Mouse (Mus musculus) embryonic facial prominence, embryonic 15.5 days (tissue): ENCODE data around the gene Slc17a9. TPM values are rescaled to one million over a fixed set of nuclear protein-coding genes. Genes with fewer than 3 reads are reported as not detected.

Source experiments
- ATAC-seq: fragments of 200-750 bp; cut with Nextera tagmentation; 2 replicates; pipeline ENCODE4 v1.8.0; 2017; ENCODE audit warnings: low read depth, moderate TSS enrichment; ENCODE audit not compliant: insufficient number of reproducible peaks, low FRiP score, low TSS enrichment
- H3K27ac ChIP-seq: fragments of 300-500 bp; sonication (generic); replicated peaks from 2 replicates; pipeline ENCODE4 v1.5.1; 2015; ENCODE audit warnings: mild to moderate bottlenecking, inconsistent platforms
- H3K27me3 ChIP-seq: fragments of 300-500 bp; sonication (generic); 2 replicates; pipeline ENCODE4 v1.6.1; 2015; ENCODE audit warnings: inconsistent platforms
- H3K36me3 ChIP-seq: fragments of 300-500 bp; sonication (generic); 2 replicates; pipeline ENCODE4 v1.6.1; 2015; ENCODE audit warnings: mild to moderate bottlenecking, inconsistent platforms
- H3K4me1 ChIP-seq: fragments of 300-500 bp; sonication (generic); 2 replicates; pipeline ENCODE4 v1.6.1; 2015; ENCODE audit warnings: inconsistent platforms
- H3K4me2 ChIP-seq: fragments of 300-500 bp; sonication (generic); replicated peaks from 2 replicates; pipeline ENCODE4 v1.6.1; 2015; ENCODE audit warnings: mild to moderate bottlenecking, inconsistent platforms
- H3K4me3 ChIP-seq: fragments of 300-500 bp; sonication (generic); replicated peaks from 2 replicates; pipeline ENCODE4 v1.5.1; 2015; ENCODE audit warnings: mild to moderate bottlenecking, inconsistent platforms
- H3K9ac ChIP-seq: fragments of 300-500 bp; sonication (generic); 2 replicates; pipeline ENCODE4 v1.6.1; 2015; ENCODE audit warnings: inconsistent platforms
- H3K9me3 ChIP-seq: fragments of 300-500 bp; sonication (generic); replicated peaks from 2 replicates; pipeline ENCODE4 v1.6.1; 2016; ENCODE audit warnings: inconsistent platforms
- WGBS: fragments of 180-500 bp; shearing (Covaris S2); methylation state at CpG from one replicate; pipeline ENCODE4 v1.1.7; 2015; 5-methylcytosine and 5-hydroxymethylcytosine counted together
- polyA plus RNA-seq: library from polyadenylated mRNA; unstranded; fragments of >200 nt; fragmentation: Nextera tagmentation; extraction: Ambion mirVana; gene quantifications from 2 replicates; pipeline ENCODE4 v1.2.1, GENCODE M21; 2015

Gene Slc17a9
- polyA plus RNA-seq = 3.3 and 3.7 TPM in 2 replicates

DNA sequence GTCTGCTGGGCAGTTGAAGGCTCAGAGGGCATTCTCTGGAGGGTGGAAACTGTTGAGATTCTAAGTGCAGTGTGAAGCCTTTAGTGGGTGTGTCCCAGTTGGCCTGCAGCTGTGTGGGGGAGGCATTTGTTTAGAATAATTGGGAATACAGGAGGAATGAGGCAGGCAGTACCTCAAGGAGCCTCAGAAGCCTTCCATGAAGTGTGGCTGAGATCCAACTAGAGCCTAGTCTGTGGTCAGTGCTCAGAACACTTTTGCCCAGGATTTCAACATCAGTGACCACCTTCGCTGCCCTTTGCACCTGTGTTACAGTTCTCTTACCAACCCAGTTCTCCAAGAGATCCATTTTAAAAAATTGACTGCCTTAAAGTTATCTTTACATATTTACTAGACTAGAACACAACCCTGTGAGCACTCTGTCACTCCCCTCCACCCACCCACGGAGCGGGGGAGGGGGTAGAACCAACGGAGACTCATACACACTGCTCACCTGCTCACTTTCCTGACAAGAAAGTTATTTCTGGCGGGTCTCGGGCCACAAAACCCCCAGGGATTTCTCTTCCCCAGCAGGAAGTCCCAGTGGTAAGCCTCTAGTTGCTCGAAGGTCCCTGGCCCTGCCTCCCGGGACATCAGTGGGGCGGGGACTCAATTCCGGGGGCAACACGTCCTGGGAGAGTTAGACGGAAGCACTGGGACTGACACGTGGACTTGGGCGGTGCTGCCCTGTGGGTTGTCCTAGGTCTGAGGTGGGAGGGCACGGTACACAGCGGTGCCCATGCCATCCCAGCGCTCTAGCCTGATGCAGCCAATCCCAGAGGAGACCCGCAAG, at the start of gene Slc17a9:
Slc17a9 (plus strand) TSS at position 679 of the 829 bp plus-strand sequence.
- H3K4me1 ChIP-seq = peaks cover 17% of the 10 kb centered on the region; the same call in 1 of the 2 replicates
- peaks cover 38% of the 10 kb centered on the region for H3K36me3 ChIP-seq
- H3K4me3 ChIP-seq = peak within 1 kb of the TSS; percentile 21
- H3K4me2 ChIP-seq = peak within 1 kb of the TSS; percentile 42
- H3K9ac ChIP-seq = no peak within 1 kb of the TSS
- 5% methylated on average over 18 of the region's 18 CpGs for WGBS
- H3K27ac ChIP-seq = no peak within 1 kb of the TSS
- peak; percentile 55; the same call in 1 of the 2 replicates for ATAC-seq
- H3K9me3 ChIP-seq = no peaks in the 10 kb centered on the region
- H3K27me3 ChIP-seq = no peaks in the 10 kb centered on the region

DNA sequence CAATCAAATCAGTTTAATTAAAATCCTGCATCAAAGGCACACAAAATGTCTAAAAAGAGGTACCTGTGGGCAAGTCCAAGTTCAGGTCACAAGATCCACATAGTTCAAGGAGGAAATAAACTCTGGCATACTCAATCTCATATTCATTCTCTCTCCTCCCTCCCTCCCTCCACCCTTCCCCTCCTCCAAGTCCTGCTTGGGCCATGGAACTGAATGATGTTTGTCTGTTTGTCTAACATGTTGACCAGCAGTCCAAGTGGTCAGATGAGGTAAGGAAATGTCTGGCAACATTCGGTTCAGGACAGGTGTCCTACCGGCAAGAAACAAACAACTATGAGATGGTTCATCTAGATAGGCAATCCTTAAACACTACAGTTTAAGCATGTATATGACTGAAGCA, 48.4 kb upstream of the Slc17a9 start:
- Histone ChIP-seq H3K4me3 (no peak overlapping the region), H3K4me1 (no peaks in the 10 kb centered on the region), H3K27me3 (no peaks in the 10 kb centered on the region), H3K9me3 (no peaks in the 10 kb centered on the region), H3K4me2 (no peak overlapping the region), H3K9ac (no peak overlapping the region), H3K36me3 (peaks cover 46% of the 10 kb centered on the region), H3K27ac (no peak overlapping the region)
- ATAC-seq = no peak
- WGBS = 92% methylated on average over 2 of the region's 2 CpGs

DNA sequence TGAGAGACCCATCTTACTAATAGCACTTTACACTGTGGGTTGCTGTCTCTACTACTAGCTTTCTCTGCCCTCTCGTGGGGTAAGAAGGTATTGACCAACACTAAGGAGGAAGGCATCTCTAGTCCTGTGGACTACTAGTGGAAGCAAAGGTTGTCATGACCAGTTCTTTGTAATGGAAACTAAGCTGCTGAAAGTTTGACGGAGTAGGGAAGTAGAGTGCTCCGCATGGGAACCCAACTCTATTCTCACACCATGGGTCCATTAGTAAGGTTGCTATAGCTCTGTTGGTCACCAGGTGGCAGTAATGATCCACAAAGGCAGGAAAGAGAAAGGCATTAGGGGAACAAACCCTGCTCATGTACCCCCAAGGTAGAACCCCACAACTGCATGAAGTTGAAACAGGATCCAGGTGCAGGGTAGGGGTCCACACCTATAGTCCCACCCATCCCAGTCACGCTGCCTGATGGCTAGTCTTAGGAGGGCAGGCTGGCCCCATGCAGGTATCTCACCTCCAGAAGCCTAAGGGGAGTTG, 46.4 kb upstream of the Slc17a9 start:
- Histone ChIP-seq H3K9ac (no peak overlapping the region), H3K9me3 (no peaks in the 10 kb centered on the region), H3K4me3 (no peak overlapping the region), H3K36me3 (peaks cover 46% of the 10 kb centered on the region), H3K27me3 (no peaks in the 10 kb centered on the region), H3K27ac (no peak overlapping the region), H3K4me1 (no peaks in the 10 kb centered on the region), H3K4me2 (no peak overlapping the region)
- ATAC-seq = peak; percentile 44; the same call in 1 of the 2 replicates
- 26% methylated on average over 4 of the region's 4 CpGs for WGBS

DNA sequence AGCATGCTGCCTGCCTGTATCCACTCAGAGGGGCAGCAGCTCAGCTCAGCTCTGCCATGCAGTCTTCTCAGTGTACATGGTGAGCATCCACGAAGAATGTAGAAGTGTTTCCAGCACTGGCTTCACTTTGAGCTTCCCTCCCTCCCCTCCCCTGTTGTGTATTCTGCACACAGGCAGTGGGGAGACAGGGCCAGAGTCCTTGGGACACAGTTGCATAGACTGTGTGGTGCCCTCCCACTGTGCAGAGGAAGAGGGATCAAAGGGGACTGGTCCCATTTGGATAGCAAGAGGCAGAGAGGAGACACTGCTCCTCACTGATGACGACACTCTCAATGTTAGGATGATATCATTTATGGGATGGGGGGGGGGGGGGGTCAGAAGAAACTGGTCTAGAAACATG, 43.8 kb upstream of the Slc17a9 start:
- Histone ChIP-seq H3K9ac (no peak overlapping the region), H3K4me1 (no peaks in the 10 kb centered on the region), H3K4me3 (no peak overlapping the region), H3K36me3 (peaks cover 64% of the 10 kb centered on the region), H3K4me2 (no peak overlapping the region), H3K27me3 (no peaks in the 10 kb centered on the region), H3K9me3 (no peaks in the 10 kb centered on the region), H3K27ac (no peak overlapping the region)
- no peak for ATAC-seq
- 70% methylated on average over 2 of the region's 2 CpGs for WGBS

DNA sequence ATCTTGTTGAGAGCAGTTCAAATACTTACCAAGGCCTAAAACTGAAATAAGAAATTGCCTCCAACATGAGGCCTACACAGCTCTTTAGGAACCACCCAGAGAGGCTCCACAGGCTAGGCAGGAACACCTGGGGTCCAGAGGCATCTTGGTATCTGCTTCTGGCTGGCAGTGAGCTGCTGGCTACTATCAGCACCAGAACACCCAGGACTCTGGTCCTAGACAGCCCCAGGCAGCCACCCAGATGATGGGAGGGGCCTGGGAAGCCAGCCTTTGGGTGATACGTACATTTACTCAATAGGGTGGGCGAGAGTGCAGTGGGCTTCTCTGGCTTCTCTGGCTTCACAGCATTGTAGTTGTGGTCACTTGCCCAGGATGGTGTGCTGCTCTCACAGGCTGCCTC, 41.5 kb upstream of the Slc17a9 start:
- peaks cover 85% of the 10 kb centered on the region for H3K36me3 ChIP-seq
- ATAC-seq = no peak
- WGBS = 88% methylated on average over 2 of the region's 2 CpGs

DNA sequence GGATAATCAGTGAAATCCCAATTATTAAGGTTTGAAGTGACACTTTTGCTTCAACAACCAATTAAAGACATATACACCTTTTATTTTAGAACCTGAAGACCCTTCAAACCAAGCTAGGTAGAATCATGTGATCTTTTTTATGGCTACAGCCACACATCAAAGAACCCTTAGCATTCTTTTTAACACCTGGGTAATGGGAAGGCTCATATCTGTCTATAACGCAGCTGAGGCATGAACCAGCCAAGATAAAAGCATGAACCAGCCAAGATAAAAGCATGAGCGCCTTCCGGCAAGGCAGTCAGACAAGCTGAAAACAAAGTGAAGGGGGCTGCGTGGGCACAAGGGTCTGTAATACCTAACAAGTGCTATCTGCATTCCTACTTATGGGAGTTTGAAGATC, 41.0 kb upstream of the Slc17a9 start:
- no peaks in the 10 kb centered on the region for H3K27me3 ChIP-seq
- H3K4me2 ChIP-seq = no peak overlapping the region
- no peak overlapping the region for H3K9ac ChIP-seq
- peaks cover 90% of the 10 kb centered on the region for H3K36me3 ChIP-seq
- WGBS = 92% methylated on average over 4 of the region's 4 CpGs
- H3K4me3 ChIP-seq = no peak overlapping the region
- no peak overlapping the region for H3K27ac ChIP-seq
- H3K4me1 ChIP-seq = no peaks in the 10 kb centered on the region
- no peak for ATAC-seq
- no peaks in the 10 kb centered on the region for H3K9me3 ChIP-seq

More for the DNA sequence above, 41.5 kb upstream of the Slc17a9 start:
- Histone ChIP-seq H3K4me2 (no peak overlapping the region), H3K27me3 (no peaks in the 10 kb centered on the region), H3K9ac (no peak overlapping the region), H3K27ac (no peak overlapping the region), H3K4me3 (no peak overlapping the region), H3K4me1 (no peaks in the 10 kb centered on the region), H3K9me3 (no peaks in the 10 kb centered on the region)

DNA sequence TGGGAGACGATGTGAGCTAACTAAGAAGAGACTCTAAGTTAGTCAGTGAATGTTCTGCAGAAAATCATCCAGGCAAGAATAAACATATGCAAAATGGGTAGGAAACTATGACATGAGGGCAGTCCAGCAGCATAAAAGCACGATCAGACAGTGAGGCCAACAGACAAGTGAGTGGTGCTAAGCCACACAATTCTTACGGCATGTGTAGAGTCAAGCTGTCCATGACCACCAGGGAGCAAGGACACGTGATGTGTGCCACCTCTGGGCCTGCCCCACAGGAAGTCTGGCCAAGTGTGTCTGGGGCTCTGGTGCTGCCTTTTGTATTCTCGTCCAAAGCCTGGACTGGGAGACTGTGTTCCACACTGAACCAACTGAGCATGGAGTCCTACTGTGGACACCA, 35.2 kb upstream of the Slc17a9 start:
- no peak overlapping the region for H3K27ac ChIP-seq
- H3K27me3 ChIP-seq = no peaks in the 10 kb centered on the region
- peaks cover 14% of the 10 kb centered on the region for H3K4me1 ChIP-seq
- no peak overlapping the region for H3K4me3 ChIP-seq
- H3K9me3 ChIP-seq = no peaks in the 10 kb centered on the region
- no peak overlapping the region for H3K4me2 ChIP-seq
- WGBS = 87% methylated on average over 5 of the region's 5 CpGs
- H3K9ac ChIP-seq = no peak overlapping the region
- ATAC-seq = no peak
- peaks cover 60% of the 10 kb centered on the region for H3K36me3 ChIP-seq

DNA sequence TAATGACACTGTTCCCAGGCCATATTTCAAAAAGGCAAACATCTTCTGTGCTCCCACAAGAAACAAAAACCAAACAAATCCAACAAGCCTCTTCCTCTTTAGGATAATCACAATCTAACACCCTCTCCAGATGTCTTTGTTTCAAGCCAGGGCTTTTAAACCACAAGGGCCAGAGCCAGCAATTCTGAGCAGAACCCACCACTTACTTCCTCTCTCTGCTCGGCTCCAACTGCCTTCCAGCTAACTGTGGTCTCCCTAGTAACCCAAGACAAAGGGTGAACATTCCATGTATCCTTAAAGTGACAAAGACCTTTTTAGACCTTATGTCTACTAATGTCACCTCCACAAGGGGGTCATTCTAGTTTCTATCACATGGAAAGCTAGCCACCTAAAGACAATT, 32.4 kb upstream of the Slc17a9 start:
- H3K27ac ChIP-seq = peak overlapping the region; percentile 63
- ATAC-seq = no peak
- peaks cover 34% of the 10 kb centered on the region for H3K36me3 ChIP-seq
- WGBS = 0% methylated on average over 1 of the region's 1 CpGs
- no peak overlapping the region for H3K4me2 ChIP-seq
- no peaks in the 10 kb centered on the region for H3K9me3 ChIP-seq
- H3K9ac ChIP-seq = no peak overlapping the region
- H3K4me3 ChIP-seq = no peak overlapping the region
- peaks cover 25% of the 10 kb centered on the region for H3K4me1 ChIP-seq
- H3K27me3 ChIP-seq = no peaks in the 10 kb centered on the region

DNA sequence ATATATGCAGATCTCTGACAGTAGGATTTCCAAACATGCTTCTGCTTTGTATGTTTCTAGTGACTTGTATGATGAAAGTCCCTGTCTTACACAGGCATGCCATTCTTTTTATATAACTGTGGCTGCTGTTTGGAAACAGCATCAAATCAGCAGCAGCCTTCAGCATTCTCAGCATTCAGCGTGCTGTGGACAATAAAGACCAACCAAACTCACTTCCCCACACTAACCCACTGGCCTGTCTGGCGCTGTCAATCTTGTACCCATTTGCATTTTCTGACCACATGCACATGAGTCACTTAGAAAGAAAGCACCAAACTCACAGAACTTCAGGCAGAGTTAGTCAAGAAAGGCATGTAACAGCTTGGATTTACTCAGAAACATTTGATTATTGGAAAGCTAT, 29.9 kb upstream of the Slc17a9 start:
- Histone ChIP-seq H3K4me3 (no peak overlapping the region), H3K4me1 (peaks cover 38% of the 10 kb centered on the region), H3K27ac (no peak overlapping the region), H3K9ac (no peak overlapping the region), H3K9me3 (no peaks in the 10 kb centered on the region), H3K27me3 (no peaks in the 10 kb centered on the region), H3K36me3 (peaks cover 9% of the 10 kb centered on the region), H3K4me2 (no peak overlapping the region)
- ATAC-seq = no peak
- 82% methylated on average over 2 of the region's 2 CpGs for WGBS

DNA sequence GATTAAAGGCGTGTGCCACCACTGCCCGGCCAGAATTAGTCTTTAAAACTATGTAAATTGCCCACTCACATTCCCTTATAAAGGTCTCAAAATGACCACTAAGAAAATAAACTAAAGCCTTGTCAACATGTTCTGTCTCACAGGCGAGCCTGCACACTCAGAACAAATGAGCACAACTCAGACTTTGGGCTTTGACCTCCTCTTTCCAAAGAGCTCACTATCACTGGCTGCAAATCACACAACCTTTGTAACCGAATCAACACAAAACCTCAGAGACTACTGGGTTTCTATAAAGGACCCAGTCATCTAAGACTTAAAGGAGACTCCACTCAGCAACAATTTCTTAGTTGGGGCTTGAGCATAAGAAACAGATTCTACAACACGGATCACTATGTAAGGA, 24.6 kb upstream of the Slc17a9 start:
- Histone ChIP-seq H3K36me3 (no peaks in the 10 kb centered on the region), H3K4me2 (peak overlapping the region; percentile 87), H3K9me3 (no peaks in the 10 kb centered on the region), H3K4me3 (peak overlapping the region; percentile 62), H3K9ac (peak overlapping the region; percentile 81; the same call in 1 of the 2 replicates), H3K27me3 (no peaks in the 10 kb centered on the region), H3K27ac (no peak overlapping the region), H3K4me1 (peaks cover 45% of the 10 kb centered on the region)
- WGBS = 69% methylated on average over 5 of the region's 5 CpGs
- no peak for ATAC-seq

DNA sequence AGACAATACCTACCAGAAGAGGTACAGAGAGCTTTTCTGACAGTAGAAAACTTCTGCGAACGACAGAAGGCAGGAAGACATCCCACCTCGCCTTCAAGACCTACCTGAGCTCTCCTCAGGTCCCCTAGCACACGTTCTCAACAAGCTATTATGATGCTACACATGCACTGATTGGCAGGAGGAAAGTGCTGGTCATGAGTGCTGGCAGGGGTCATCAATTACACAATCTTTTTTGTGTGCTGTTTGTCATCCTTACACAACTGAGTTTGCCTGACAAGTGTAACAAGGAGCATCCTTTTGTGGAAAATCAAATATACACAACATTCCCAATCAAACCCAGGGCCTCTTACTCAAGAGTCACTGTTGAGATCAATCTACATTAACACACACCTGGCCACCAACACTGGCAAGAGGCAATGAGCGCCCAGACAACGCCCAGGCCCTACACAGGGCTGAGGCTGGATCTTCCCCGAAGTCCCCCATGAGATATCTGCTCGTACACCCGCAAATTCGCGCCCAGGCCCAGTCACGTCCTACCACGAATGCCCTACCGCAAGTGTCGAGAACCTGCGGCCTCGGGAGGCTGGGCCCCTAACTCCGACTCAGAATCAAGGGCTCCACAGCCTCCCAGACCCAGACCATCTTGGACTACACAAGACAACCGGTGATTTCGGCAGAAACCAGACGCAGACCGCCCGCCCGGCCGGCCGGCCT, 23.9 kb upstream of the Slc17a9 start:
- peak overlapping the region; percentile 62 for H3K4me3 ChIP-seq
- H3K4me2 ChIP-seq = peak overlapping the region; percentile 87
- H3K27ac ChIP-seq = peak overlapping the region; percentile 95
- H3K9ac ChIP-seq = peak overlapping the region; percentile 81
- H3K9me3 ChIP-seq = no peaks in the 10 kb centered on the region
- H3K27me3 ChIP-seq = no peaks in the 10 kb centered on the region
- H3K36me3 ChIP-seq = no peaks in the 10 kb centered on the region
- WGBS = 4% methylated on average over 26 of the region's 26 CpGs
- H3K4me1 ChIP-seq = peaks cover 42% of the 10 kb centered on the region
- no peak; the same call in 1 of the 2 replicates for ATAC-seq
